Mouse (Mus musculus) granulocyte monocyte progenitor cell, adult 5-6 weeks (primary cell): ENCODE measurements at regions not wholly inside any gene's neighbourhood (a gene's known extent, or its start where the extent isn't known, plus 50 kb on each side); places are given as distances from the start of the nearest gene placed in this dataset.

ENCODE experiments used
- ATAC-seq: replicated peaks from 2 replicates; pipeline ENCODE4 v1.8.0; 2016; ENCODE audit warnings: mild to moderate bottlenecking, moderate TSS enrichment, inconsistent platforms; ENCODE audit not compliant: poor library complexity, severe bottlenecking

- no peak for ATAC-seq
Observed at GRCm38 (mm10) chr12:25650237-25650636, 553.3 kb upstream of the Id2 start.

DNA sequence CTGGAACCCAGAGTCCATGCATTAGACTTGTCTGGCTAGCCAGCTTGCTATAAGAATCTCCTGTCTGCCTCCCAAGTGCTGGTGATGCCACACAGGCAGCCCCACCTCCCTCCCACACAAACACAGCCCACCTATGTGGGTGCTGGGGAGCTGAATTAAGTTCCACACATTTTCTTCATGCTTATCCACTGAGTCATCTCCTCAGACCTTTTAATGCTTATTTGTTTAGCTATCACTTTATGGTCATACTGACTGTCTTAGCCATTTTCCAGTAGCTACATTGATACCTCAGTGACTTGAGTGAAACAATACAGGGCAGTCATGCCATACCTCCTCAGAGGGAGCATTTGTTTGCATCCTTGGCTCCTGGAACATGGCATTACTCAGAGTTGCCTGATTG lies 531.1 kb upstream of the Id2 start:
- ATAC-seq: no peak

GRCm38 (mm10) chr12:25625858-25626257 lies 528.9 kb upstream of the Id2 start:
- no peak for ATAC-seq

DNA sequence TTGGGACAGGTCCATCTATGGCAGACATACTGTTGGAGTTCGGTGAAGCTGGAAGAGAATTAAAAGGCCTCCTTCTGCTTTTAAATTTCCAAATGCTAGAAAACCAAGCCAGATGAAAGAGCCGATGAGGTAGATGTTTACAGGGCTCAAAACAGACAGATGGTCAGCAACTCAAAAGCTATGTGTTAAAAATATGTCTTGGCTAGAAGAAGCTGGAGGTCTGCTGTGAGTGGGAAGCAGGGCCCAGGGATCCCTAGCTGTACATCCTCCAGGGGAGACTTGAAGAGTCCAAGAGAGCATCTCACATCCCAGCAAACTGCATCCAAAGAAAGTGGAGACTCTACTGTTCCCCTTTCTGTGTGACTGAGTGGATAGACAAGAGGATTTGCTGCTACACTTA lies 526.5 kb upstream of the Id2 start:
- no peak for ATAC-seq

- no peak for ATAC-seq
Observed at GRCm38 (mm10) chr12:25621142-25621541, 524.2 kb upstream of the Id2 start.

- no peak for ATAC-seq
Observed at GRCm38 (mm10) chr12:25617521-25617920, 520.6 kb upstream of the Id2 start.

- ATAC-seq: no peak
Observed at GRCm38 (mm10) chr12:25615377-25615776, 518.4 kb upstream of the Id2 start.

GRCm38 (mm10) chr12:25613473-25613872 lies 516.5 kb upstream of the Id2 start:
- no peak for ATAC-seq

GRCm38 (mm10) chr12:25609045-25609444 lies 512.1 kb upstream of the Id2 start:
- ATAC-seq: no peak

- ATAC-seq: no peak
Observed at GRCm38 (mm10) chr12:25605396-25605795, 508.5 kb upstream of the Id2 start.

- no peak for ATAC-seq
Observed at GRCm38 (mm10) chr12:25590262-25590661, 493.3 kb upstream of the Id2 start.

- ATAC-seq: no peak
Observed at GRCm38 (mm10) chr12:25585746-25586145, 488.8 kb upstream of the Id2 start.

DNA sequence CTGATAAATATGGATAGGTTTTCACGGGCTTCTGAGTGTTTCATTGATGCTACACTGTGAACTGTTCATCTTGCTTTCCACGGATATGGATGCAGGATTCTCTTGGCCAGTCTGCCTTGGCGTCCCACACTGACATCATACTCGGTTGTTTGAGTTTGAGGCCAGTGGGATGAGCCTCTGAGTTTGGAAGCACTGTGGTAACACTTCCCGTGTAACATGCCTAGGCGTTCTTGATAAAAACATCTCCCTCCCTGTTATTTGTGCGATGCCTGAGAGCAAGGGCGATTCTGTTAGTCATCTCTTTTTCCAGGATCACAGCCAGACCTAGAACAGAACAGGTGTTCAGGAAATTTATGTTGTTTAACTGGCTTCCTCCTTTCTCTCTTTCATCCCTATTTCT lies 482.5 kb upstream of the Id2 start:
- ATAC-seq: no peak

GRCm38 (mm10) chr12:25565131-25565530 lies 468.2 kb upstream of the Id2 start:
- ATAC-seq: no peak

DNA sequence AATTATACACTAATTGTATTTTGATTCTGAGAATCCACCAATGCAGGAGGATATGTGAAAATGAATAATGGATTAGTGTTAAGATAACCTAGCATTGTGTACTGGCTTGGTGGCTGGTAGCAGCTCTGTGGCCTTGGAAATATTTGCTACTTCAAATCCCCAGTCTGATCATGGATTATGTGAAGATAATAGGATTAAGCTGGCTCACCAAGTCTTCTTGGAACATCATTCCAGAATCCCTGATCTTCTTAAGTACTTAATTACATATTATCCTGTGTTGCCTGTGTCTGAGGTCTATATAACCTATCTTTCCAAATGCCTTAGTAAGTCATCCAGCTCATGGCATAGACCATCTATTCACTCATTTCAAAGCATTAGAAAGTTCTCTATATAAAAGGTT lies 462.7 kb upstream of the Id2 start:
- no peak for ATAC-seq

DNA sequence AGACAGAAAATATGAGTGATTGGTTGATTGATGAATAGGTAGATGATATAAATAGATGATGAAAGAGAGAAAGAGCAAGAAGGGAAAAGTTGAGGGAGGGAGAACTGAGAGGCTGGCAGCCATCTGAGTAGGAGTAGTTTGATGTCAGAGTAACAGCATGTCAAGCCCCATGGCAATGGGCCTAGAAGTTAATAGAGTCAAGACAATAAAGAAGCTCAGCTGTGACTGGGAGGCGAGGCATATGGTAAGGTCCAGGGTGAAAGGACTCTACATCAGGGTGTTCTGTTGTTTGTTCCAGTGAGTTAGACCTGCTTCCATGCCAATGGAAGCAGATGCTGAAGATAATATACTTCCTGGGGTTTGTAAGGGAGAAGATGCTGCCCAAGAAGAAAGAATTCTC lies 456.7 kb upstream of the Id2 start:
- ATAC-seq: no peak

DNA sequence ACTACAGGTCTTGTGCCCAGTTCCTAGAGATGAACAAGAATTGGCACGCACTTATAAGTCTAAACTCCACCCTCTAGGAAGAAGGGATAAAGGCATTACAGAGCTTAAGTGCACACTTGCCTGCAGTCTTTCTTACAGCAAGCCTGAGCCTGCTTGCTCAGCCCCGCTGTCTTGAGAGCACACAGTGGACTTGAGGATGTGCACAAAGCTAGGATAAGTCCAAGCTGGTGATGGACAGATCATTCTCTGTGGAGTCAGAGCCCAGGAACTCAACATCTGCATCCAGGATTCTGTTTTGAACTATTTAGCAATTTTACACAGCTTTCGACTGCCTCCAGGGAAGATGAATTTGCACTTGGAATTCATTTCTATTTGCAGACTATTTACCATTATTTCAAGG lies 452.8 kb upstream of the Id2 start:
- no peak for ATAC-seq

- no peak for ATAC-seq
Observed at GRCm38 (mm10) chr12:25544253-25544652, 447.3 kb upstream of the Id2 start.

DNA sequence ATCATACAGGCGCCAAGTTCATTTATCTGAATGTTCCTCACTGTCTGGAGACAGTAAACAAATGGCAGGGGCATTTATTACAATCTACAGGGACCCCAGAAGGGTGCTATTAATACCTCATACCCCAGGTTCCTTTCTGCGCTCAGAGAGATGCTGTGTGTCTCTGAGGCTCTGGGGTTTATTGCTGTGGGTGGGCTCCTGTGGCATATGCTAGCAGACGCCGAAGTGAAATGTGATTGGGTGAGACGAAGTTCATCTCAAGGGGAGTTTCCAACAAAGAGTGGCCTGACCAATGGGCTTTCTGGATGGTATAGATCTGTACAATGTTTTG lies 437.6 kb upstream of the Id2 start:
- no peak for ATAC-seq

DNA sequence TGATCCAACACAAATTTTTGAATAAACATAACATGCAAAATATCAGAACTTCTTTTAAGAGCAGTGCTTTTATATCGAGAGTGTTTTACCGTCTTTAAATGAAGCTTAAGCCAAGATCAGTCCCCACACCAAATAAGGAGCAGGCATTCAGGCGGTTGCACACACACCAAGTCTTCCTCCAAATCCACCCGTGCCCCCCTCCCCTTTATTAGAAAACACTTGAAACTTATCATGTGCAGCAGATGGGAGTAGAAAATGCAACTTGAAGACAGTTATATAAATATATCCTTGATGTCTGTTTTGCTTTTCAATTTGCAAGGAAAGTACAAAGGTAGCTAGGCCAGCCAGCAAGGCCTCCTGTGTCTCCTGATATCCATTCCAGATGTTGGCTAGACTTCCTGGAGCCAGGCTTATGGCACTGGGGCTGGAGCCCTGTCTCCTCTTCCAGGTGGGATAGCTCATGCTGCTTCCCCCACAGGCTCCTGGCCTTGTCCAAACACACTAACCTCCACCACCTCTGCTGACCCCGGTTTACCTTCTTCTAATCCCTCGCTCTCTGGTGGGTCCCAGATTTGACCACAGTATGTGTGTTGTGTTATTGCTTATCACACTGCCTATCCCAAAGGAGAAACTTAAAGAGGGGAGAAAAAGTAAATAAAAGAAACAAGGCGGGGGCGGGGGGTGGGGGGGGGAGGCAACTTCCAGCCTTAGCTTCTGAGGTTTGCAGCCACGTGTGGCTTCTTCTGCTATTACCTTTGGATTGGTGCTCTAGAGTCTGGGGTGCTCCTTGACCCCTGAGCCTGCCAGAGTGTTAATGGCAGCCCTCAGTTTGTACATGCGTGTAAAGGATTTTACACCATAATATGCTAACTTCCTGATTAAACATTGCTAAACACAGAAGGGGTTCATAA lies 437.0 kb upstream of the Id2 start:
- no peak for ATAC-seq

- ATAC-seq: no peak
Observed at GRCm38 (mm10) chr12:25530483-25530882, 433.5 kb upstream of the Id2 start.

GRCm38 (mm10) chr12:25529537-25529936 lies 432.6 kb upstream of the Id2 start:
- ATAC-seq: peak; percentile 55

DNA sequence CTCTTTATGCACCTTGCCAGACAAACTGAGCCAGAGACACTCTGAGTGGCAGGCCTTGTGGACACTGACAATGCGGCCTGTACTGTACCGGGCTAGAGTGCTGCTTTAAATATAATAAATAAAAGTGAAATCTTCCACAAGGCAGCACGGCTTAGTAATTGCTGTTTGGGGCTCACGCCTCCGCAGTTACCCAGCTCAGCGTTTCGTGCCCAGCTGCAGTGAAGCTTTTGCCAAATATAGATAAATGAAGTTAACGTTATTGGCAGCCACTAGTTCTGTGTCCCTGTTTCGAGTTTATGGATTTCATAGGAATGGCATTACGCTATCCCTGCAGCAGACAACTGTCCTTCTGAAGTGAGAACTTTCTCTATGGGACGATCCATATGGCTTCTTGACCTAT lies 429.7 kb upstream of the Id2 start:
- no peak for ATAC-seq
